Mouse (Mus musculus) myocyte (in vitro differentiated cells): ENCODE data around the gene Otop3.

ENCODE experiments used
- E2F4 ChIP-seq: IDR thresholded peaks from one replicate; pipeline ENCODE4 v1.6.1; 2011; ENCODE audit warnings: mild to moderate bottlenecking, control low read depth, moderate library complexity; ENCODE audit not compliant: insufficient read depth
- MAX ChIP-seq: IDR thresholded peaks from one replicate; pipeline ENCODE4 v1.6.1; 2011; ENCODE audit warnings: low read depth, mild to moderate bottlenecking, control low read depth
- MYOD1 ChIP-seq, 3 experiments: IDR thresholded peaks; one replicate each; pipeline ENCODE4 v1.6.1; 2011; ENCODE audit warnings: control low read depth in 2 of 3, low read depth in 2 of 3, mild to moderate bottlenecking in 2 of 3, moderate library complexity in 1 of 3; ENCODE audit not compliant: insufficient read length in 2 of 3, control insufficient read depth in 1 of 3
- MYOG ChIP-seq, 3 experiments: IDR thresholded peaks; one replicate each; pipeline ENCODE4 v1.6.1; 2011; ENCODE audit warnings: control low read depth in 2 of 3, low read depth in 2 of 3, mild to moderate bottlenecking in 2 of 3; ENCODE audit not compliant: insufficient read length in 2 of 3, control insufficient read depth in 1 of 3, insufficient read depth in 1 of 3
- POLR2A ChIP-seq: IDR thresholded peaks from one replicate; pipeline ENCODE4 v1.6.1; 2011; ENCODE audit warnings: low read depth, mild to moderate bottlenecking, control low read depth, moderate library complexity; ENCODE audit not compliant: insufficient read length
- POLR2AphosphoS2 ChIP-seq: IDR thresholded peaks from one replicate; pipeline ENCODE4 v1.6.1; 2011; ENCODE audit warnings: low read depth, control low read depth; ENCODE audit not compliant: insufficient read length
- TCF3 ChIP-seq: IDR thresholded peaks from one replicate; pipeline ENCODE4 v1.6.1; 2011; ENCODE audit warnings: low read depth, control low read depth; ENCODE audit not compliant: insufficient read length
- USF1 ChIP-seq: IDR thresholded peaks from one replicate; pipeline ENCODE4 v1.6.1; 2011; ENCODE audit warnings: low read depth, mild to moderate bottlenecking, control low read depth, moderate library complexity

- TF ChIP-seq MAX, result no peak
- TF ChIP-seq POLR2AphosphoS2, result no peak
- peak; percentile 55 for TF ChIP-seq POLR2A
- TF ChIP-seq MYOG (IDR thresholded peaks at IDR 0.05; ENCODE audit: control insufficient read depth in 1 of 3, insufficient read depth in 1 of 3, insufficient read length in 2 of 3, low read depth in 2 of 3), result no peak
- peak; percentile 96 for TF ChIP-seq USF1
- no peak for TF ChIP-seq TCF3
- no peak for TF ChIP-seq E2F4
- TF ChIP-seq MYOD1 (IDR thresholded peaks at IDR 0.05; ENCODE audit: control insufficient read depth in 1 of 3, insufficient read length in 2 of 3, low read depth in 2 of 3), result no peak
These were observed 40.3 kb downstream of the Otop3 start for GRCm38 (mm10) chr11:115374695-115375425.
